Mouse (Mus musculus): ENCODE data around the gene Pdss2. TPM values are rescaled to one million over a fixed set of nuclear protein-coding genes. Genes with fewer than 3 reads are reported as not detected.

Pdss2 gene
- total RNA-seq, 2 experiments from 2014 or later = 20.5 to 21.6 TPM

DNA sequence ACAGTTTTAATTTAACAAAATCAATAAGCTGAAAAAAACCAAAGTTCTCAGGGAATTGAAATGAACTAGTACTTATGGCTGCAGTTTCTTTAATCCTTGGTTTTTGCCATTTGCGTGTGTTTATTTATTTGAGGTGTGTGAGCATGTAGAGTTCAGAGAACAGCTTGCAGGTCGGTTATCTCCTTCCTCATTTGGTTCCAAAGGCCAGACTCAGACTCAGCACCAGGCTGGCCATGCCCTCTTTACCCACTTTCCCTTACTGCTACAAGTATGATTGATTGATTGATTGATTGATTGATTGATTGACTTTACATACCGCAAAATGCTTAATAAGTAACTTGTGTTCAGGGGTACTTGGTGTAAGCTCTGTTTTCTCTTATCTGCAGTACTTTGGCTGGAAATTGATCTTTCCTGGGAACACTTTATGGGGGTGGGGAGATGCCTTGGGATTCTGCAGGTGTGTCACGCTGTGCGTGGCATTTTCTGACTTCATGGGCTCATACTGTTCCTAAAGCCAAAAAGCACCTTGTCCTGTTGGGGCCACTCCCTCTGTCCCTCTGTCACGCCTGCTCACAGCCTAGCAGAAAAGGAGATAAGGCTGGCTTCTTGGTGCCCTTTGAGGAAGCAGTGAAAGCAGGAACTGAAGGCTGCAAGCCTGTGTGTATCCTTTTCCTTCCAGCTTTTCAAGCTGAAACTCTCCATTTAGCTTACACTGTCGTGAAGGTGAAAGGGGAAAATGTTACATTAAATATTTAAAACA is 91.6 kb downstream of the Pdss2 start:
- no peak for DNase-seq

DNA sequence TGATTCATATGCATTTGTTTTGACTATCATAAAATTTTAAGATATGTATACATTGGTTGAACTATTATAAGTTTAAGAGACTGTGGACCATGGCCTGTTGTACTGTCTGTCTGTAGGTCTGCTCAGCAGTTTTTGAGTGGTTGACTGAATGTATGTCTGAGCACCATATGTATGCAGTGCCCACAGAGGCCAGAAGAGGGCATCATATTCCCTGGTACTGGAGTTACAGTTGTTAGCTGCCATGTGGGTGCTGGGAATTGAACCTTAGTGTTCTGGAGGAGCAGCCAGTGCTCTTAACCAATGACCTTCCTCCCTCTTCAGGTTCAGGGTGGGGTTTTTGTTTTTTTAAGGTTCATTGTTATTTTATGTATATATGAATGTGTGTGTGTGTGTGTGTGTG is 93.9 kb downstream of the Pdss2 start:
- no peak for DNase-seq

DNA sequence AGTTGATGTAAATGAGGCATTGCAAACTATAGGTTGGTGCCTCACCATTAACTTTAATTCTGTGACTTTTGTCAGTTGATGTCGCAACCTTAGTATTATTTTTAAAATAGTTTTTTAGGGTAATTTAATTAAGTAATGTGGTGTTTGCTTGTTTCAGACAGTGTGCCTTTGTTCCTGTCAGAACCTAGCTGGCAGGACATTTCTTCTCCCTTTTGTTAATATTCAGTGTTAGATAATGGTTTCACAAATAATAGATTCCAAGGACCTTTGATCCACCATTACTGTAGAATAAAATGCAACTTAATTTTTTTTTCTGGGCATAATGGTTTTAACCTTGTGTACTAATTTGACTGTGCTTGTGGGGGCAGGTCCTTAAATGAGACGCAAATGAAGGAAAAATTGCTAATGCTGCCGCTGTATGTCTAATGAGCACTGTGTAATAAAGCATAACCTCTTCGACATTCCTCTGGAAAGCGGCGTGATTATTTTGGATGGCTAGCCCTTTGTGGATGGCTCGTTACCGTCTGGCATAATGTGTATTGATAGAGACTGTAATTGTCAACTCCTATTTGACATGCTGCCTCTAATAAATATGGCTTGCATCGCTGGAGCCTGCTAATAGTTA is 96.2 kb downstream of the Pdss2 start:
- DNase-seq = no peak

DNA sequence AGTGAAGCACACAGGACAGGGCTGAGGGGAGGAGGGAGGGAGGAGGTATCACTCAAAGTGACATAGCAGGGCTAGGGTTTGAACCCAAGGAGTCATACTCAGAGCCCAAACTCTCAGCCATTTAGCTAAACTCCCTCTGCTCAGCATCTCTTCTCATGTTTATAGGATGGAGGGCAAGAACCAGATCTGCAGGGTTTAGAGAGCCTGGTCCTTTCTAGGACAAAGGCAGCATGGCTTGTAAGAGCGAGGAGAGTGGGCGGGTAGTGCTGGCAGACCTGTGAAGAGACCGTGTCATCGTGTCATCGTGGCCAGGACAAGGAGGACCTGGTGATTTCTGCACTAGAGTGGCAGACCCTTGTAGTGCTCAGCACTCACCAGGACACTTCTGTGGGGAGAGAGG is 99.7 kb downstream of the Pdss2 start:
- no peak for DNase-seq

DNA sequence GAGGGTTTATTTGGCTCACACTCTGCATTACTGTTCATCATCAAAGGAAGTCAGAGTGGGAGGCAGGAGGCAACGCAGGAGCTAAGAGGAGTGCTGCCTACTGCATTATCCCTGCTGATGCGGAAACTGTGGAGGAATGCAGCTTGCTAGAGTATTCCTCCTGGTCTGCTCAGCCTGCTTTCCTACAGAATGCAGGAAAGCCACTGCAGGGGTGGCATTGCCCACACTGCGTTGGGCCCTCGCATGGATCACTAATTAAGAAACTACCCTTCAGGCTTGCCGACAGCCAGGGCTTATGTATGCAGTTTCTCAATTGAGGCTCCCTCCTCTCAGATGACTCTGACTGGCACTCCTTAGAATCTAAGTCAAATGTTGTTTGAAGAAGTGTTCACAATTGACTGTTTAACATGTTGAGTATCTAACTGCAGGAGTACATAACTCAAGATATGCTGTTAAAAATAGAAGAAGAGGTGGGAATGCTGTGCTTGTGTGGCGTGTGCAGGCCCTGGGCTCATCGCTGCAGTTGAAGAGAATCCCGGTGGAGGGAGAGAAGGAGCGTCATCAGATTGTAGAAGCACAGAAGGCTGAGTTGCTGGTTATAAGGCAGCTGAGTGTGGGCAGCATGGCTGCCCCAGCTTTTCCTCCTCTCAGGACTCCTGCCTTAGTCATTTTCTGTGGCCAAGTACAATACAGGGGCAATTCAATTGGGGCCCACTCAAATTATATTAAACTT is 101.3 kb downstream of the Pdss2 start:
- DNase-seq = no peak

DNA sequence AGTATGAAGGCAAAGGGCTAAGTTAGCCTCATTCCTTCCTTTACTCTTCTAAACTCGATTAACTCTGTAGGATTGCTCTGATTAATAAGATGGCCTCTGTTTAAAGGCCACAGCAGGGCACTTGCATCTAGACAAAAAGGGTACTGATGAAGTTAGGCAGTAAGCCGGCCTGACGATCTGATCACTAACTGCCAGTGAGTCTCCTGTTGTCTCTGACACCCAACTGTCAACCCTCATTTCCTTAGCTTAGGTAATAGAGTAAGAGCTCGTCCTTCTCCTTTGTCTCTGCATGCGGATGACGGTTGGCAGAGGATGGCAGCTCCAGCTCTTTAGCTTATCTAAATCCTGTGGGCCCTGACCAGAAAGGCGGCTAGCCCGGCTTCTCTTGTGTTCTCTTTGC is 102.1 kb downstream of the Pdss2 start:
- no peak for DNase-seq

DNA sequence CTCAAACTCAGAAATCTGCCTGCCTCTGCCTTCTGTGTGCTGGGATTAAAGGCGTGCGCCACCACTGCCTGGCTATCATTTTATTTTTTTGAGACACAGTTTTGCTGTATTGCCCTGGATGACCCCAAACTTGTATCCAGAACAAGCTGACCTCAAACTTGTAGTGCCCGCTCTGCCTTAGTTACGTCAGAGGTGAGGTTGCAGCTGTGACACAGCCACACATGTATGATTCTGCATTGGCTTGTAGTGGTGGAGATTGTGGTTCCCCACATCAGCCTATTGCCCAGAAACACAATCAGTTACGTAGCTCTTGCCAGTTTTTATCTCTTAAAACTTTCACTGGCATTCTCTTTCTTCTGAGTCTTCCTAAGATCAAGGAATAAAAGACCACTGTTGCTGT is 108.5 kb downstream of the Pdss2 start:
- no peak for DNase-seq

DNA sequence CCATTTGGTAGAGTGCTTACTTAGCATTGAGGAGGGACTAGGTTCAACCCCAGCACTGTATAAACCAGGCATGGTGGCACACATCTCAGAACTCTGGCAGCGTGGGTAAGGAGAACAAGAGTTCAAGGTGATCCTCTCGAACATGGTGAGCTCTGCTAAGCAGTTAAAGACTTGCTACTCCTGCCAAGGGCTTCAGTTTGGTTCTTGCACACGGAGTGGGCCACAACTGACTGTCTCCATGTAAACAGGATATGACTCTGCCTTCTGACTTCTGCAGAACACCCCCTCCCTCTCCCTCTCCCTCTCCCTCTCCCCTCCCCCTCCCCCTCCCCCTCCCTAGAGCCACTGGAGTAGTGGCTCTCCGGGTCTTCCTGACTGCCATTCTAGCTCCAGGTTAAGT is 109.4 kb downstream of the Pdss2 start:
- no peak for DNase-seq

DNA sequence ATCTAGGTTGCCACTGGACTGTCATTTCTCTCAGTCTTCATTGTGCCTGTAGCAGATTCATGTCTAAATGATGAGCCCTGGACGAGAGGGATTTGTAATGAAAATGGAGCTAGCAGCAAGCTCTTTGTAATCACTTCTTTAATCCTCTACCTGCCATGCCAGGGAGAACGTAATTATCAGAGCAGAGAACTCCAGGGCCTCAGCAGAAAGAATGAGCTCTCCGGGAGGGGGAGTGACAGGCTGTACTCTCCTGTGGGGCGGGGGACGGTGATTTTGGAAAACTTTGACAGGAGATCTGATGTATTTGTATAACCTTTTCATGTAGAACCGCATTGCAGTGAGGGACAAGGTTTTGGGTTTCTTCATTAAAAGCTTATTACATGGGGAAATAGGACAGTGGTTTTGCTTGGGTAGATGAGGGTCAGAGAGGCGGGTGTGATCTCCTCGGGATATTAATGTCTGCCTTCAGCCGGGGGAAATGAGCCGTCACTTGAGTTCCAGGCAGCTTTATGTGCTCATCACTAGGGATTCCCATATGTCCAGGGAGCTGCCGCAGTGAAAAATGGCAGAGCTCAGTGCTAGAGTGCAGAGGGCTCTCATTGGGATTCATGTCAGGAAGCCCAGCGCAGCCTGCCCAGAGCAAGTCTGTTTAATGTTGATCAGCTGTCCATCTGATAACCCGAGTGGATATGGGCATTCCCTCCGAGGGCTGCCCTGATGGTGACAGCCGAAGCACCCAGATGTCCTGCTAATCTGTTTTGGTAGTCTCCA is 110.8 kb downstream of the Pdss2 start:
- DNase-seq = no peak

DNA sequence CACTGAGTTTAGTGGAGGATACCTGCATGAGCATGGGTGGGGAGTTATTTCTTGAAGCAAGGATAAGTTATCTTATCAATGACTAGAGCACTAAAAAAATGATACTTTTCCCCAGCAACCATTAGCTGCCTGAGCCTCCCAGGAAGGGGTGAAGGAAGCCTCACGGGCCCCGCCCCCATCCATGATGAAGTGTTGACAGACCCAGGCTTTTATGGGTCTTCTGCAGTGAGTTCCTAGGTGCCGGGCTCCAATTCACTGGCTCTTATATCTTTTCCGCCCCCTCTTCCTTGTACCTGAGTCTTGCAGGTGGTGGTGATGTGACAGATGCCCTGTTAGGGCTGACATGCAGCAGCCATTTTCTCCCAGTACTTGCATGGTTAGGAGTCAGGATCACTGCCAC is 114.6 kb downstream of the Pdss2 start:
- DNase-seq = no peak

DNA sequence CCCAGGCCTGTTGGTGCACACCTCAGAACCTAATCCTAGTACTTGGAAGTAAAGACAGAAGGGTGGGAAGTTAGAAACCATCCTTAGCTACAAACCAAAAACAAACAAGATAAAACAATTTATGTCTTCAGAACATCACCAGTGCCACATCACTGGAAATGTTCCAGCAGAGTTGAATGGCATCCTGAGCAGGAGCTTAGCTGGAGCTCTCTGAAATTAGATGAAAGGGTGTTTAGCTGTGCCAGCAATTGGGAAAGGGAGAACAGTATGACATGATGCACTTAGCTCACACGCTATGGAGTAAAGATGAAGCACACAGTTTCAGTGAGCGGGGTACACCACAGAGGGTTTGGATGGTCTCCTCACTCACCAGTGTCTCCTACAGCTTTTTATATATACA is 115.8 kb downstream of the Pdss2 start:
- no peak for DNase-seq

DNA sequence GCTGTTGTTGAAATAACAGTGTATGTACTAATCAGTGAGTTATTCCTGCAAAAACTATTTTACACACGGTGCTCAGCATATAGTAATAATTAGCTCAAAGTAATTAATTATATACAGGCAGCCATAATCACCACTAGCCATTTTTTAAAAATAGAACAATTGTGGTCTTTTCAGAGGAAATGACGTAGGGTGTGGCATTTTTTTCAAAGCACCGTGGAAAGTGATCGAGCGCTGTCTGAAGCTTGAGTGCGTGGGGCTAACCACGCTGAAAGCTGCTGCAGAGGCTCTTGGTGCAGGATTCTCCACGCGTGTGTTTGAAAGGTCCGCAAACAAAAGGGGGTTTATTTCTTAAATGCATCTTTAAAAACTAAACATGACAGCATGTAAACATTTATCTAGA is 118.5 kb downstream of the Pdss2 start:
- DNase-seq = no peak

DNA sequence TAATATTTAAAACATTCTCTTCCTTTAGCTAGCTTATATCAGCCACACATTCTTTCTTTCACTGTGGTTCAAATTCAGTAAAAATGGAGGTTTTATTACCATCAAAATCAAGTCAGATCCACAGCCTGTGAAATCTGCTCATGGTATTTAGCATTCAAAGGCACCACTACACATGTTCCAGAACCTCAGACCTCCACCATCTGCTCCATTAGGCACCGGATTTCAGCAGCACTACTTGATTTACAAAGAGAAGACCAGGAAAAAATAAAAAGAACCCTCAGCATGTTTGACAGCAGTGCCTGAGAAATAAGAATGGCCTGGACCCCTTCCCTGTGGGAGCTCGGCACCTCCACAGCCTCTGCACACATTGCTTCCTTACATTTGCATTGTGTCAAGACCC is 128.4 kb downstream of the Pdss2 start:
- no peak for DNase-seq

DNA sequence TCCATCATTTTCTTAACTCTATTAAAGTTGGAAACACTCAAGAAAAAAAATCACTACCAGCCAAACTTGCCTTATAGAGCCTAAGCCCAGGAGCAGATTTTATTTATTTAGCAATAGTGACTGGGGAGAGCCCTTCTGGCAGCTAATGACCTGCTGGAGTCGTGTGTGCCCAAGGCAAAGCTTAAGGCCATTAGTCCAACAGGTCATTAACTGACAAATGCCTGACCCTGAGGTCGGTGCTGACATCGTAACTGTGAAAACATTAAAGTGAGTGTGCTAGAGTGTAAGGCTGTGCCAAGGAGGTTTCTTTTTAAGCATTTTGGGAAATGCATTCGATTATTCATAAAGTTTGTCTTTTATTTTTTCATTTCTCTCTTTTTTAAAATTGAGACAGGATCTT is 136.6 kb downstream of the Pdss2 start:
- no peak for DNase-seq

DNA sequence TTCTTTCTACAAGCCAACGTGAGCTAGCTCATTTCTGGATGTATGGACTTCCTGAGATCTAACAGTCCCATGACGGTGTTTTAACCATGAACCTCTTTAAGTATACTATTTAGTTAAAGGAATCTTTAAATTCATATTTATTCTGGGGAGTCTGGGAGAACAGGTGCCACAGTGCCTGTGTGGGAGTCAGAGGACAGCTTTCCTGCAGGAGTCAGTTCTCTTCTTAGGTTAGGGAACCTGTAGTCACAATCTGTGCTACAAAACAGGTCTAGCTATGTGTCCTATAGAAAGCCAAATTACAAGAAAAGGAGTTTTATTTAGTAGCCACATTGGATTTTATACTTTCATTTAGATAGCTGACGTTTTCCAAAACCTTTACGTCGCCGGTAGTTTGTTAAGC is 141.7 kb downstream of the Pdss2 start:
- no peak for DNase-seq

DNA sequence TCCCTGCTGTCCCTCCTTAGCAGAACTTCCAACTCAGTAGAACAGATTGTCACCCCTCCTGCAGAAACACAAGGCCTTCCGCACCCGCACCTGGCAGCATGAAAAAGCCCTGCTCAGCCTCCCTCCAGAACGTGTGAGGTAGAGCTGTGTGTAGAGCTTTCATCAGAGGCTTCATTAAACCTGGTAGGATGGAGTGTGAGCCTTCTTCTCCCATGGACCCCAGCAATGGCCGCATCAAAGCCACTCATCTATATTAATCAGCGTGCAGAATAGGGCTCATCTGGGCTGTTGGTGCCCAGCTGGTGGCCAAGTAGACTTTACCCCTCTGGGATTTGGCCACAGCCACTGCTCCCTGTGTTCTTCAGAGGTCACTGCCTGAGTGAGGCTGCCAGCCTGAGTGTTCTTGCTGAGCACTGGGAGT is 142.2 kb downstream of the Pdss2 start:
- DNase-seq = no peak

DNA sequence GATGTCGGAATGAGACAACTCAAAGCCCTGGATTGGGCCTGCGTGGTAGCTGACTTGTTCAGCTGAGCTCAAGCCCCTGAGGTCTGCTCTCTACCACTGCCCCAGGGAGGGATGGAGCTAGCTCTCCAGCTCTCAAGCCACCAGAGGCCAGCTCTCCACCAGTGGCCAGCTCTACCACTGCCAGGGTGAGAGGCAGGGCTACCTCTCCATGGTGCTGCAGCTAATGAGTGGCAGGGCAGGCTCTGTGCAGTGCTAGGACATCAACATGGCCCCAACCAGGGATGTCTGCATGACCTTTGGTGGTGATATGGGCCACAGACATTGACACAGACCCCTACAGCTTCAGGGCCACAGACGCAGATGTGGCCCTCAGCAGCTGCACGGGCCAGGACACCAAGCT is 144.6 kb downstream of the Pdss2 start:
- DNase-seq = no peak

DNA sequence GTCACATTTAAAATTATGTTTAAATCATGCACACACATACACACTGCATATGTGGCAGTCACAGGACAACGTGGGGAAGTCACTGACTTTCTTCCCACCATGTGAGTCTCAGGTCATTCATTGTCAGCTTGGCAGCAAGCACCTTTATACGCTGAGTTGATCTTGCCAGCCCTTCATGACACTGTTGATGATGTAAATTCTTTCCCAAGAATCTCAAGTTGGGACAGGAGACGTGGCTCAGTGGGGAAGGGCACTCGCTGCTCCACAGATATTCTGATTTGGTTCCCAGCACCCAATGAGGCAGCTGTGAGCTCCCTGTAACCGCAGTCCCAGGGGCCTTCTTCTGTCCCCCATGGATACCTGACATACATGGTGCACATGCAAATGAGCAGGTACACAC is 147.3 kb downstream of the Pdss2 start:
- no peak for DNase-seq

DNA sequence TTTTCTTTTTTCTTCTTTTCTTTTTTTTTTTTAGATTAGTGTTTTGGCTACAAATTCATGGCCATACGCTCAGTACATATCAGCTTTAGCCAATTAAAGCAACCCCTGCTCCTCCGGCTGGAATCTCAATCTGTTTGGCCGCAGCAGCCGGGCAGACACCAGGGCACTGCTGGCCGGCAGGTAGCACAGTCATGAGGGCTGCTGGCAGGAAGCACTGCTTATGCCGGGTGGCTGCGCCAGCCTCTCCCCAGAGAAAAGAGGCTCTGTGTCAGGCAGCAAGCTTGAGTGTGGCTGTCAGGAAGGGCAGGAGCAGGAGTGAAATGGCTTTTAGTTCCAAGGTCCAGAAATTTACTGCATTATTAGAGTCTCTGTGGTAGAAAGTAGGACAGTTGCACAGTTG is 151.0 kb downstream of the Pdss2 start:
- DNase-seq = peak; percentile 63

DNA sequence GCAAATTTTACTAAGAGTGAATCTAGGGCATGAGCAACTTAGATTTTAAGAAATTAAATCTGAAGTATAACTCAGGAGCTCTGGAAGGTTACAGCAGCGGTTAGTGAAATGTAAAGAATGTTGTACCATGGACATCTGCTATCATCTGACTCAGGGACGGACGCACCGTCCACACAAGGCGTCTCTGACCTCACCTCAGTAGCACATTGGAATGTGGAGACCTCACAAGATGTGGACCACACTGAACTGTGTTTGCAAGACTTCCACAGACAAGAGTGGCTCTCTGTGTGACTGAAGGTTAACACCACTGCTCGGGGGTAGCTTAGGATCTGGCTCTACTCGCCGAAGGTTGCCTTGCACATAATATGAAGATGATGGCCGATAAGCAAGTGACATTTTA is 151.7 kb downstream of the Pdss2 start:
- DNase-seq = no peak

DNA sequence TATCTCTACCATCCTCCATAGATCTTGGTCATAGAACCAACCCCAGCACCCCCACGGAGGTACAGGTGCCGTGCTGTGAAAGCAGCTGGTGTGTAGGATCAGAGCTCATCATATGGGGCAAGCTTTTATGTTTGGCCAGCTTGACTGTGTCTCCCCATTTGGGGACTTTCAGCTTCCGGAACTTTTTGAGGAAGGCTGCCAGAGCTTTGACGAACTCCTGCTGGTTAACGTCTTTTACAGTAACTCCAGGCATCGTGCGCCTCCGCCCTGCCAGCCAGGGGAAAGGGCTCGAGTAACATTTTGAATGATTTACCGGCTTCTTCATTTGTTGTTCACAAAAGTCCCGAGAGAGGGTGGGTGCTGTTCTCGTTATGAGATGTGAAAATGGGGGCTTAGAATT is 152.4 kb downstream of the Pdss2 start:
- DNase-seq = peak; percentile 46

DNA sequence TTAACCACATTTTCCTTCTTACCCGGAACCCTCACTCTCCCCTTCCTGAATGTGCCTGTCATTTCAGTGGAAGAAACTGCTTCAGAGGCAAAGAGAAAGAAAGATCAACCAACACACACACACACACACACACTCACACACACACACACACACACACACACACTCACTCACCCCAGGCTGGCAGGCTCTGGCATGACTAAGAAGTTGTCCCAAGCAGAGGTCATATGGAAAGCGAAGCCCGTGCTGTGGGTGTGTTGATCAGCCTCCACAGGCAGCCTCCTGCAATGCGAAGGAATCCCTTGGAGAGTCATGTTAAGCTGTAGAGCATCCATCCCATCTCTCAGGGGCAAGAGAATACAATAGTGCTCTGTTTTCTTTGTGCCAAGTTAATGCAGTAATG is 154.0 kb downstream of the Pdss2 start:
- DNase-seq = peak; percentile 17

DNA sequence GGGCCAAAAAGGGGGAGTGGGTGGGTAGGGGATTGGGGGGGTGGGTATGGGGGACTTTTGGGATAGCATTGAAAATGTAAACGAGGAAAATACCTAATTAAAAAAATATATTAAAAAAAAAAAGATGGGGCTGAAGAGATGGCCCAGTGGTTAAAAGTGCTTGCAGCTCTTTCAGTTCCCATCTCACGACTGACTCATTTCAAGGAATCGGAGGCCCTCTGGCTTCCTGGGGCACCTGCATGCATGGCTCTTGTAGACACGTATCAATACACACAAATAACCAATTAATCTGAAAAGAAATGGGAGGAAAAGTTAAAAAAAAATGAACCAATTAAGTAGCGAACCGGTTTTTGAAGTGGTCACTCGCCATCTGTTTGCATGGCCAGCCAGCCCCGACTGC is 155.5 kb downstream of the Pdss2 start:
- DNase-seq = no peak

Data from heart, postnatal 4 days (tissue).